Mouse (Mus musculus) testis, adult 2 months (tissue): ENCODE results near the gene Dynll1.

Experiments
- CTCF ChIP-seq: fragments of 200-500 bp; IDR thresholded peaks from 2 replicates; pipeline ENCODE4 v1.5.1; 2012; ENCODE audit warnings: low read depth, mild to moderate bottlenecking, inconsistent platforms, low read length, moderate library complexity; ENCODE audit not compliant: control insufficient read depth, insufficient read depth, insufficient replicate concordance
- POLR2A ChIP-seq: fragments of 200-500 bp; IDR thresholded peaks from 2 replicates; pipeline ENCODE4 v1.6.1; 2012; ENCODE audit warnings: low read depth, mild to moderate bottlenecking, inconsistent platforms, low read length, moderate library complexity; ENCODE audit not compliant: control insufficient read depth

DNA sequence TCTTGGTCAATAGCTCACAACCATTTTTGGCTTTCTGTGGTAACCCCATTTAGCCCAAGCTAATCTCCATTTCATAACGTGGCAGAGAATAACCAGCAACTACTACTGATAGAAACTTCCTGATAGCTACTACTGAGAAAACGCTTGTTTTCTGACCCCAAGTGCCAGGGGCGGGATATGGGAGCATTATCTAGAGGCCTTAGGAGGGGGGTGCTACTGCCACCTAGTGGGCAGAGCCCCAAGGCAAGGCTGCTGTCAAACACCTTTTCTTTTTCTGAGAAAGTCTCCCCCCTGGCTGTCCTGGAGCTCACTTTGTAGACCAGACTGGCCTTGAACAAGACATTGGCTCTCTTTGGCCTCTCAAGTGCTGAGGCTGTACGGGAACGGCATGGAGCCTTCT is 46.8 kb upstream of the Dynll1 start:
- peak; percentile 69; the same call in 1 of the 2 replicates for TF ChIP-seq CTCF
- no peak for TF ChIP-seq POLR2A
